Mouse (Mus musculus): ENCODE measurements around the gene Mob1b. TPM values are rescaled to one million over a fixed set of nuclear protein-coding genes. Genes with fewer than 3 reads are reported as not detected.

Mob1b gene
- polyA plus RNA-seq, 2 experiments = 11.3 to 11.6 TPM

GRCm38 (mm10) chr5:88796588-88796987 lies 75.9 kb downstream of the Mob1b start:
- no peaks in the 10 kb centered on the region for H3K36me3 ChIP-seq (ENCODE audit: control insufficient read depth, insufficient read depth, low read length)
- H3K9me3 ChIP-seq (ENCODE audit: control insufficient read depth, low read length) = no peaks in the 10 kb centered on the region
- ATAC-seq (ENCODE audit: low FRiP score, low read depth) = no peak
- WGBS = 65% methylated on average over 11 of the region's 11 CpGs
- H3K27ac ChIP-seq (replicated peaks; ENCODE audit: low read depth, low read length) = no peak overlapping the region
- no peak overlapping the region for H3K4me3 ChIP-seq (replicated peaks; ENCODE audit: low read length)
- no peak overlapping the region for H3K4me2 ChIP-seq (replicated peaks; ENCODE audit: low read depth, low read length, severe bottlenecking)
- H3K4me1 ChIP-seq (ENCODE audit: control insufficient read depth, insufficient read depth, low read length) = no peaks in the 10 kb centered on the region
- H3K27me3 ChIP-seq (ENCODE audit: control insufficient read depth, insufficient read depth, low read length) = no peaks in the 10 kb centered on the region
- H3K9ac ChIP-seq (ENCODE audit: low read depth, low read length, severe bottlenecking) = no peak overlapping the region
- no peak for TF ChIP-seq POLR2A (IDR thresholded peaks at IDR 0.05; ENCODE audit: borderline replicate concordance, extremely low read depth, insufficient read depth, insufficient read length)
- DNase-seq (ENCODE audit: low spot score) = no peak

GRCm38 (mm10) chr5:88797121-88797520 lies 76.5 kb downstream of the Mob1b start:
- H3K9ac ChIP-seq (ENCODE audit: low read depth, low read length, severe bottlenecking) = no peak overlapping the region
- DNase-seq (ENCODE audit: low spot score) = no peak
- no peak overlapping the region for H3K4me3 ChIP-seq (replicated peaks; ENCODE audit: low read length)

GRCm38 (mm10) chr5:88805616-88806015 lies 85.0 kb downstream of the Mob1b start:
- no peaks in the 10 kb centered on the region for H3K27me3 ChIP-seq (ENCODE audit: control insufficient read depth, insufficient read depth, low read length)
- ATAC-seq (ENCODE audit: low FRiP score, low read depth) (no peak), DNase-seq (ENCODE audit: low spot score) (no peak)
- no peak for TF ChIP-seq POLR2A (IDR thresholded peaks at IDR 0.05; ENCODE audit: borderline replicate concordance, extremely low read depth, insufficient read depth, insufficient read length)
- no peak overlapping the region for H3K4me2 ChIP-seq (replicated peaks; ENCODE audit: low read depth, low read length, severe bottlenecking)
- H3K4me1 ChIP-seq (ENCODE audit: control insufficient read depth, insufficient read depth, low read length) = no peaks in the 10 kb centered on the region
- H3K4me3 ChIP-seq (replicated peaks; ENCODE audit: low read length) = no peak overlapping the region
- no peaks in the 10 kb centered on the region for H3K36me3 ChIP-seq (ENCODE audit: control insufficient read depth, insufficient read depth, low read length)
- no peak overlapping the region for H3K27ac ChIP-seq (replicated peaks; ENCODE audit: low read depth, low read length)
- 85% methylated on average over 4 of the region's 4 CpGs for WGBS
- H3K9ac ChIP-seq (ENCODE audit: low read depth, low read length, severe bottlenecking) = no peak overlapping the region
- H3K9me3 ChIP-seq (ENCODE audit: control insufficient read depth, low read length) = no peaks in the 10 kb centered on the region

More at GRCm38 (mm10) chr5:88797121-88797520, 76.5 kb downstream of the Mob1b start:
- Histone ChIP-seq H3K4me1 (ENCODE audit: control insufficient read depth, insufficient read depth, low read length) (no peaks in the 10 kb centered on the region), H3K36me3 (ENCODE audit: control insufficient read depth, insufficient read depth, low read length) (no peaks in the 10 kb centered on the region), H3K9me3 (ENCODE audit: control insufficient read depth, low read length) (no peaks in the 10 kb centered on the region), H3K4me2 (replicated peaks; ENCODE audit: low read depth, low read length, severe bottlenecking) (no peak overlapping the region), H3K27ac (replicated peaks; ENCODE audit: low read depth, low read length) (no peak overlapping the region), H3K27me3 (ENCODE audit: control insufficient read depth, insufficient read depth, low read length) (no peaks in the 10 kb centered on the region)
- 77% methylated on average over 6 of the region's 6 CpGs for WGBS
- no peak for TF ChIP-seq POLR2A (IDR thresholded peaks at IDR 0.05; ENCODE audit: borderline replicate concordance, extremely low read depth, insufficient read depth, insufficient read length)
- no peak for ATAC-seq (ENCODE audit: low FRiP score, low read depth)

- H3K9ac ChIP-seq (ENCODE audit: low read depth, low read length, severe bottlenecking) = no peak overlapping the region
- H3K9me3 ChIP-seq (ENCODE audit: control insufficient read depth, low read length) = no peaks in the 10 kb centered on the region
- no peak for ATAC-seq (ENCODE audit: low FRiP score, low read depth)
- no peak for TF ChIP-seq POLR2A (IDR thresholded peaks at IDR 0.05; ENCODE audit: borderline replicate concordance, extremely low read depth, insufficient read depth, insufficient read length)
- H3K36me3 ChIP-seq (ENCODE audit: control insufficient read depth, insufficient read depth, low read length) = no peaks in the 10 kb centered on the region
- 19% methylated on average over 5 of the region's 5 CpGs for WGBS
- no peak overlapping the region for H3K27ac ChIP-seq (replicated peaks; ENCODE audit: low read depth, low read length)
- H3K27me3 ChIP-seq (ENCODE audit: control insufficient read depth, insufficient read depth, low read length) = no peaks in the 10 kb centered on the region
- no peak overlapping the region for H3K4me2 ChIP-seq (replicated peaks; ENCODE audit: low read depth, low read length, severe bottlenecking)
- no peak overlapping the region for H3K4me3 ChIP-seq (replicated peaks; ENCODE audit: low read length)
- no peak for DNase-seq (ENCODE audit: low spot score)
- H3K4me1 ChIP-seq (ENCODE audit: control insufficient read depth, insufficient read depth, low read length) = no peaks in the 10 kb centered on the region
Measured at GRCm38 (mm10) chr5:88806278-88806677, 85.6 kb downstream of the Mob1b start.

GRCm38 (mm10) chr5:88807342-88807741 lies 86.7 kb downstream of the Mob1b start:
- TF ChIP-seq POLR2A (IDR thresholded peaks at IDR 0.05; ENCODE audit: borderline replicate concordance, extremely low read depth, insufficient read depth, insufficient read length) = no peak
- Histone ChIP-seq H3K4me3 (replicated peaks; ENCODE audit: low read length) (no peak overlapping the region), H3K4me2 (replicated peaks; ENCODE audit: low read depth, low read length, severe bottlenecking) (no peak overlapping the region), H3K27me3 (ENCODE audit: control insufficient read depth, insufficient read depth, low read length) (no peaks in the 10 kb centered on the region), H3K9me3 (ENCODE audit: control insufficient read depth, low read length) (no peaks in the 10 kb centered on the region), H3K9ac (ENCODE audit: low read depth, low read length, severe bottlenecking) (no peak overlapping the region), H3K36me3 (ENCODE audit: control insufficient read depth, insufficient read depth, low read length) (no peaks in the 10 kb centered on the region), H3K4me1 (ENCODE audit: control insufficient read depth, insufficient read depth, low read length) (no peaks in the 10 kb centered on the region), H3K27ac (replicated peaks; ENCODE audit: low read depth, low read length) (no peak overlapping the region)
- ATAC-seq (ENCODE audit: low FRiP score, low read depth) (no peak), DNase-seq (ENCODE audit: low spot score) (no peak)
- 36% methylated on average over 9 of the region's 9 CpGs for WGBS

GRCm38 (mm10) chr5:88813188-88813587 lies 92.5 kb downstream of the Mob1b start:
- no peak for DNase-seq (ENCODE audit: low spot score)
- H3K9me3 ChIP-seq (ENCODE audit: control insufficient read depth, low read length) = no peaks in the 10 kb centered on the region
- no peaks in the 10 kb centered on the region for H3K27me3 ChIP-seq (ENCODE audit: control insufficient read depth, insufficient read depth, low read length)
- ATAC-seq (ENCODE audit: low FRiP score, low read depth) = no peak
- TF ChIP-seq POLR2A (IDR thresholded peaks at IDR 0.05; ENCODE audit: borderline replicate concordance, extremely low read depth, insufficient read depth, insufficient read length) = no peak
- WGBS = 80% methylated on average over 2 of the region's 2 CpGs
- no peak overlapping the region for H3K27ac ChIP-seq (replicated peaks; ENCODE audit: low read depth, low read length)
- H3K4me3 ChIP-seq (replicated peaks; ENCODE audit: low read length) = no peak overlapping the region
- H3K36me3 ChIP-seq (ENCODE audit: control insufficient read depth, insufficient read depth, low read length) = no peaks in the 10 kb centered on the region
- no peak overlapping the region for H3K4me2 ChIP-seq (replicated peaks; ENCODE audit: low read depth, low read length, severe bottlenecking)
- H3K9ac ChIP-seq (ENCODE audit: low read depth, low read length, severe bottlenecking) = no peak overlapping the region
- no peaks in the 10 kb centered on the region for H3K4me1 ChIP-seq (ENCODE audit: control insufficient read depth, insufficient read depth, low read length)

Other genes starting within 250 kb of the Mob1b start
- 0.03 and 0.06 TPM in 2 replicates for gene Enam, start 232.9 kb upstream of the Mob1b start, polyA plus RNA-seq (2012; rRNA removed)
- 0.07 and 0.12 TPM in 2 replicates for gene Enam, start 232.9 kb upstream of the Mob1b start, polyA plus RNA-seq (2014; fragmentation: Nextera tagmentation; extraction: Ambion mirVana)
- 0.47 and 0.53 TPM in 2 replicates for gene Jchain, start 193.0 kb upstream of the Mob1b start, polyA plus RNA-seq (2012; rRNA removed)
- gene Jchain, start 193.0 kb upstream of the Mob1b start, polyA plus RNA-seq (2014; fragmentation: Nextera tagmentation; extraction: Ambion mirVana) = 0.36 TPM in 1 of 2 replicates, not detected in the other
- 24.1 and 43.5 TPM in 2 replicates for gene Utp3, start 166.4 kb upstream of the Mob1b start, polyA plus RNA-seq (2012; rRNA removed)
- 56.4 and 60.9 TPM in 2 replicates for gene Utp3, start 166.4 kb upstream of the Mob1b start, polyA plus RNA-seq (2014; fragmentation: Nextera tagmentation; extraction: Ambion mirVana)
- 12.1 and 15.0 TPM in 2 replicates for gene Rufy3, start 155.8 kb upstream of the Mob1b start, polyA plus RNA-seq (2012; rRNA removed)
- 9.6 and 10.4 TPM in 2 replicates for gene Rufy3, start 155.8 kb upstream of the Mob1b start, polyA plus RNA-seq (2014; fragmentation: Nextera tagmentation; extraction: Ambion mirVana)
- gene Grsf1, start 44.7 kb upstream of the Mob1b start, polyA plus RNA-seq (2012; rRNA removed) = 46.4 and 55.3 TPM in 2 replicates
- 63.2 and 63.9 TPM in 2 replicates for gene Grsf1, start 44.7 kb upstream of the Mob1b start, polyA plus RNA-seq (2014; fragmentation: Nextera tagmentation; extraction: Ambion mirVana)
- 23.5 and 23.8 TPM in 2 replicates for gene Dck, start 44.1 kb downstream of the Mob1b start, polyA plus RNA-seq (2012; rRNA removed)
- 35.6 and 40.1 TPM in 2 replicates for gene Dck, start 44.1 kb downstream of the Mob1b start, polyA plus RNA-seq (2014; fragmentation: Nextera tagmentation; extraction: Ambion mirVana)
- 2.6 and 2.7 TPM in 2 replicates for gene Slc4a4, start 166.0 kb downstream of the Mob1b start, polyA plus RNA-seq (2012; rRNA removed)
- gene Slc4a4, start 166.0 kb downstream of the Mob1b start, polyA plus RNA-seq (2014; fragmentation: Nextera tagmentation; extraction: Ambion mirVana) = 2.8 and 3.0 TPM in 2 replicates